In the genomic region with DNA sequence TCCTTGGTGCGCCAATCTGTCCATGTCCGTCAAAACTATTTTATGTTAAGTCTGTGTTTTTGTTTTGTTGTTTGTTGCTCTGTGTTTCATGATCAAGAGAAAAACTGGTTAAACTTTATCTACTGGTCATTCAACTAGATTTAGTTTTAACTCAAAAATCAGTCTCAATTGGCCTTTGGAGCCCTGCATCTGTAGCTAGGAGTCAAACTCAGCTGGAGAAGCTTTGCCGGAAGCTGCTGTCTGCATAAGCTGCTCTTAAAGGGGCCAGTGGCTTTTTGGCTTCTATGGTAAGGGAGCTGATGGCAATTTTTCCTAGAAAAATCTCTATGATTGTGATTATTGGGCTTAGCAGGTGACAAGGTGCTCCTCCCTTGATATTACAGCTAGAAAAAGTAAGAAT, we compare ENCODE assay signal across 30 mouse cellular contexts. TPM values are rescaled to one million over a fixed set of nuclear protein-coding genes. Genes with fewer than 3 reads are reported as not detected.
"Had no signal": no experiment of that assay in that cellular context is flagged by ENCODE, and none has a peak within 500 bp of the region (broad histone marks: within the 10 kb centered on the region; RNA-seq: fewer than 3 reads in every experiment).

No protein-coding gene starts in this region.

- DNase-seq: layer of hippocampus, adult 9-11 months; liver; lung, adult 18-20 months; lung, postnatal 10 days; lung, postnatal 36 days; retina, postnatal 1 day; right cerebral cortex, postnatal 25 days; spleen, adult 18-20 months; thymus, postnatal 14 days; thymus, postnatal 4 days had no signal

- H3K27ac ChIP-seq: layer of hippocampus, adult 2 months; limb, embryonic 10.5 days; limb, embryonic 13.5 days; liver, embryonic 12.5 days; liver, embryonic 15.5 days; lung, embryonic 15.5 days; midbrain, embryonic 10.5 days; midbrain, embryonic 13.5 days; neural tube, embryonic 13.5 days; stomach, embryonic 15.5 days had no signal

- ATAC-seq: intestine, postnatal 0 days; liver, embryonic 12.5 days; midbrain, embryonic 13.5 days; midbrain, embryonic 16.5 days had no signal

- H3K36me3 ChIP-seq: liver, embryonic 12.5 days; liver, embryonic 15.5 days; stomach, embryonic 15.5 days had no signal

- H3K4me2 ChIP-seq: limb, embryonic 13.5 days; liver, embryonic 12.5 days; liver, embryonic 15.5 days; lung, embryonic 15.5 days; midbrain, embryonic 13.5 days; neural tube, embryonic 13.5 days; stomach, embryonic 15.5 days had no signal

- H3K4me1 ChIP-seq: limb, embryonic 10.5 days; limb, embryonic 13.5 days; liver, embryonic 12.5 days; liver, embryonic 15.5 days; lung, embryonic 15.5 days; megakaryocyte, embryonic 14.5 days; midbrain, embryonic 10.5 days; midbrain, embryonic 13.5 days; neural tube, embryonic 13.5 days; stomach, embryonic 15.5 days had no signal

- H3K9me3 ChIP-seq: limb, embryonic 10.5 days; limb, embryonic 13.5 days; liver, embryonic 12.5 days; liver, embryonic 15.5 days; lung, embryonic 15.5 days; megakaryocyte, embryonic 14.5 days; midbrain, embryonic 10.5 days; midbrain, embryonic 13.5 days; neural tube, embryonic 13.5 days; stomach, embryonic 15.5 days had no signal

- H3K27me3 ChIP-seq: limb, embryonic 13.5 days; liver, embryonic 12.5 days; liver, embryonic 15.5 days; lung, embryonic 15.5 days; megakaryocyte, embryonic 14.5 days; midbrain, embryonic 13.5 days; neural tube, embryonic 13.5 days; stomach, embryonic 15.5 days had no signal

- H3K4me3 ChIP-seq: layer of hippocampus, adult 2 months; limb, embryonic 10.5 days; limb, embryonic 13.5 days; liver, embryonic 12.5 days; liver, embryonic 15.5 days; lung, embryonic 15.5 days; megakaryocyte, embryonic 14.5 days; midbrain, embryonic 10.5 days; midbrain, embryonic 13.5 days; myocyte; neural tube, embryonic 13.5 days; stomach, embryonic 15.5 days had no signal

- H3K9ac ChIP-seq: limb, embryonic 13.5 days; liver, embryonic 12.5 days; liver, embryonic 15.5 days; lung, embryonic 15.5 days; midbrain, embryonic 13.5 days; neural tube, embryonic 13.5 days; stomach, embryonic 15.5 days had no signal

RNA-seq across cellular contexts. Expression of gene Asb14, which starts 40.5 kb away (rescaled TPM):
- total RNA-seq: layer of hippocampus, adult 2 months; layer of hippocampus, postnatal 25 days; left cerebral cortex, adult 18-20 months; left cerebral cortex, postnatal 25 days; neutrophil, adult 5-6 weeks had no signal
- polyA plus RNA-seq: large intestine, adult 2 months; liver, embryonic 12.5 days; liver, embryonic 15.5 days; midbrain, embryonic 10.5 days; midbrain, embryonic 13.5 days had no signal

RNA-seq across cellular contexts. Expression of gene Hesx1, which starts 59.3 kb away (rescaled TPM):
- total RNA-seq: layer of hippocampus, adult 2 months; layer of hippocampus, postnatal 25 days; left cerebral cortex, adult 18-20 months; left cerebral cortex, postnatal 25 days; monocyte, adult 5-6 weeks; neutrophil, adult 5-6 weeks had no signal
- polyA plus RNA-seq: large intestine, adult 2 months; lung, embryonic 15.5 days; midbrain, embryonic 13.5 days; myocyte; neural tube, embryonic 13.5 days had no signal
